Mouse (Mus musculus) ES-CJ7 (cell line): ENCODE measurements around the gene Slit1.

Experiments
- DNase-seq: peaks from one replicate; pipeline ENCODE4 v3.0.0; 2011; ENCODE audit warnings: low read depth, low spot score

Gene Slit1

DNA sequence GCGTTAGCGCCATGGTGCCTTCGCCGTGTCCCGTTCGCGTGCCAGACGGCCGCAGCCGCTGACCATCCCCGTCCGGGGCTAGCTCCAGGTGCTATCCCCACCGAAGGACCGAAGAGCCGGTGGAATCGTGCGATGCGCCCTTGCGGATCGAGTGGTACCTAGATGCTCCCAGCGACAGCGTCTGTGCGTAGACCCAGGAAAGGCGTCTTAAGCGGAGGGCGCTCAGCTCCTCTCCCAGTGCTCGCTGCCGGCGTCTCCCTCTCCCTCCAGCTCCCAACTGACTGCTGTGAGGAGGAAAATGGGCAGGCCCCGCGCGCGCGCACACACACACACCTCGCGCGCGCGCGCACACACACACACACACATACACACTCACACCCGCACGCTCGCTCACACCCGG, at the start of gene Slit1:
Slit1 (minus strand) TSS at position 270 of the 400 bp plus-strand sequence.
- DNase-seq, result peak; percentile 28

DNA sequence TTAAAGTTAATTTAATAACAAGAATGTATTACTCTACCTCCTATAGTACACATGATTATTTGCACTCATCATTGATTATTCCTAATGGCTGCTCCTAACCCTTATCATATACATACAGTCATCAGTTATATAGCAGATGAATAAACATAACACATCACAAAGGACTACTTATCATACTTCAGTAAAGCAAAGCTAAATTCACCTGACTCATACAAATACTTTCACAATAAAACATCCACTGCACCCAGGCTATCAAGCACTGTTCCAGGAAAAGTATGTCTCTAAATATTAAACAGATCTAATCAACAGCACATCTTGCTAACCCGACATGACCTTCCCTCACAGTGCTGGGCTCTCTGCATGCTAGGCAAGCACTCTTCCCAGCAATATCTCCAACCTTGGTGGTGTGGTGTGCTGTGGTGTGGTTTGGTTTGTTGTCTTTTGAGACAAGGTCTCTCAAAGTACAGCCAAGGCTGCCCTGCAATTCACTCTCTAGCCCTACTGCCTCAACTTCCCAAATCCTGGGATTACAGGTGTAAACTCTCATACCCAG, 49.5 kb upstream of the Slit1 start:
- DNase-seq, result no peak

DNA sequence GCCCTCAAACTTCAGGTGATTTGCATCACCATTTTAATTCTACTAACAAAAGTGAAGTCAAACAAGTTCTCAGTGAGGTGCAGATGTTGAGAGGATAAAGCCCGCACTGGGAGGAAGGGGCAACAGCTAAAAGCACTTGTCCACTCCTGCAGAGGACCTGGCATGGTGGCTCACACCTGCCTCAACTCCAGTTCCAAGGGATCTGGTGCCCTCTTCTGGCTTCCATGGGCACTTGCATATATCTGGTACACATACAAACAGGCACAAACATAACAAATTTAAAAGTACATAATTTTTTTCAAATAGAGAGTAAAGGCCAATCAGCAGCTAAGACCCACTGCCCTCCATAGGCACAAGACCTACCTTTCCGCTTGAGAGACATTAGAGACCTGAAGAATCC, 47.9 kb upstream of the Slit1 start:
- peak; percentile 24 for DNase-seq

DNA sequence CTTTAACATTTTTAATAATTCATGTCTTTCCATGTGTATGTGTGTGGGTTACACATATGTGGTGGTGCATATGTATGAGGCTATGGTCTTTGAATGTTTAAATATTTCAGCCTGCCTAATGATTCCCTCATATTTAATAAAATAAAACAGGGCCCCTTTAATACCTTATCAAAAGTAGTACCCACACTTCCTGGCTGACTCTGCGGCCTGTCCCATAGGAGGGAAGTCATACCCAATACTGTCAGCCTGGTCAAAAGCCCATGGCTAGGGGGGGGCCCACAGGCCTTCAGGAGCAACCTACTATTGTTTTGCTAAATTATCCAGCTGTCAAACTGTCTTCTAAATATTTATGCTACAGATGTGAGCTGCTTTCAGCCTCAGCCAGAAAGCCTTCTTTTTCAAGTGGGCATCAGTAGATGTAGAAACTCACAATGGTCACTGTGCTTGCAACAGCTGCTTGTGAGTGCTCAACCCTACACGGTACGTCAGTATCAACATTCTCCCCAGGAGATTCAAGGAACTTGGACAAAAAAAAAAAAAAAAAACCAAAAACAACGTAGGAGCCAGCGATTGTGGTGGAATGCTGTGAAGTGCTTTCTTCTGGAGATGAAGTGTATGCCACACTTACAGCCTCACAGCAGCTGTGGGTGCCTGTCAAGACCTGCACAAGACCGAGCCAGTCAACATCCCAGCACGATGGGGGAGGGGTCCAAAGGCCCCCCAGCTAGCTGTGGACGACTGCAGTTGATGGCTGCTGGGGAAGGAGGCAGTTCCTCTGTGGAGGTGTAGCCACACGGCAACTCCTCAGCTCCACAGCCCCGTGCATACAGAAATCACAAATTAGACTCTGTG, 45.9 kb upstream of the Slit1 start:
- no peak for DNase-seq

DNA sequence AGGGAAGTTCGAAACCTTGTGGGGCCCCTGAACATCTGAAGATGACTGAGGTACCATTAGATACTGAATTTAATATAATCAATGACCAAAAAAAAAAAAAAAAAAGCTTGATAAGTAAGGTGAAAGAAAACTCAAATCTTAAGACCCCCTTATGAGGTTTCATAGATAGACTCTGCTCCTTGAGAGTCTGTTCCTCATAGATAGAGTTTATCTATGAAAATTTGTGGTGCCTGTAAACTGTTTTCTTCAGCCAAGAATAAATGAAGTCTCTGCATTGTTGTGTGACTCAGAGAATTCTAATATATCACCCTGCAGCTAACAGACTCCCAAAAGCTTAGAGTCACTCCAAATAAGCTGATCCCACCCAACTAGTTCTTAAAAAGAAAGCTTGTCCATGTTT, 43.4 kb upstream of the Slit1 start:
- DNase-seq, result no peak

DNA sequence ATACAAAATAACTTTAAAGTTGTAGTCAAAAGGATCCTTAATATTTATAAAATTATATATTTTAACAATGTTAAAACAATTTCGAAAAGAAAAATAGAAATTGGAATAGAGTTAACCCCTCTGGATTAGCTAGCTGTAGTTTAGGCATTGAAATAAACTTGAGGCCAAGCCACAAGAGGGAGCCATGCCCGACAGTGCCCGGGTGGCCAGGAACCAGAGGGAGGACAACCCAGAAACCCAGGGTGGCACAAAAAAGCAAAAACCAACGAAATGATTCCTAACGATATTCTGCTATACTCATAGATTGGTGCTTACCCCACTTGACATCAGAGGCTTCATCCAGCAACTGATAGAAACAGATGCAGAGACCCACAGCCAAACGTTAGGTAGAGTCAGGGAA, 34.0 kb upstream of the Slit1 start:
- DNase-seq, result no peak

DNA sequence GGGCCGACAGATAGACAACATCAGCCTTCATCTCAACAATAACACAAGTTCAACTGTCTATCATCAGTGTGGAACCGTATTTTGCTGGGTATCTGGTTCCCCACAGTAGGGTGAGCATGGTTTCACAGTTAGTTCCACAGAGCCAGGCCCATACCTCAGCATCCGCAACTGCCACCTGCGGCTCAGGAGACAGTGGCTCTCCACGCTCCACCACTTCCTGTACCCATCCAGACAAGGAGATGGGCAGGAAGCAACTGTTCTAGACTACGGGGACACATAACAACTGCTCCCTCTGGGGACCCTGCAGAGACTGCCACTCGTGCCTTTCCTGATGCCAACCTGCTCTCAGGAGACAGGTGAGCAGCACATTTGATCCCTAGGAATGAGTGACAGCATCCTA, 25.2 kb upstream of the Slit1 start:
- no peak for DNase-seq

DNA sequence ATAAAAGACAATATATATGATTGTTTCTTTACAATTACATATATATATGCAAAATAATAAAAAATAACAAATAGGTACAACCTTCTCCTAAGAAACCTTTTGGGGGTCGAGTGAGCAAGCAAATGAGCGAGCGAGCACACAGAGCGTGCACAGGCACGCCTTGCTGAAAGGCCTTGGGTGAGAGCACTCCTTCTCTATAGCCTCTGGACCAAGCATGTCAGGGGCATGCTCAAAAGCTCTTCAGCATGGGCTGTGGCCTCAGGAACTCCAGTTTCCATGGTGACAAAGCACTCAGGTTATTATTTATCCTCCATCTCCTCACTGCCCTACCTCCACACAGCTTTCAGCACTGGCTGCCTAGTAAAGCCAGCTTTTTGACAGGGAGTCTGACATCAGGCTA, 23.2 kb upstream of the Slit1 start:
- DNase-seq, result peak; percentile 44

DNA sequence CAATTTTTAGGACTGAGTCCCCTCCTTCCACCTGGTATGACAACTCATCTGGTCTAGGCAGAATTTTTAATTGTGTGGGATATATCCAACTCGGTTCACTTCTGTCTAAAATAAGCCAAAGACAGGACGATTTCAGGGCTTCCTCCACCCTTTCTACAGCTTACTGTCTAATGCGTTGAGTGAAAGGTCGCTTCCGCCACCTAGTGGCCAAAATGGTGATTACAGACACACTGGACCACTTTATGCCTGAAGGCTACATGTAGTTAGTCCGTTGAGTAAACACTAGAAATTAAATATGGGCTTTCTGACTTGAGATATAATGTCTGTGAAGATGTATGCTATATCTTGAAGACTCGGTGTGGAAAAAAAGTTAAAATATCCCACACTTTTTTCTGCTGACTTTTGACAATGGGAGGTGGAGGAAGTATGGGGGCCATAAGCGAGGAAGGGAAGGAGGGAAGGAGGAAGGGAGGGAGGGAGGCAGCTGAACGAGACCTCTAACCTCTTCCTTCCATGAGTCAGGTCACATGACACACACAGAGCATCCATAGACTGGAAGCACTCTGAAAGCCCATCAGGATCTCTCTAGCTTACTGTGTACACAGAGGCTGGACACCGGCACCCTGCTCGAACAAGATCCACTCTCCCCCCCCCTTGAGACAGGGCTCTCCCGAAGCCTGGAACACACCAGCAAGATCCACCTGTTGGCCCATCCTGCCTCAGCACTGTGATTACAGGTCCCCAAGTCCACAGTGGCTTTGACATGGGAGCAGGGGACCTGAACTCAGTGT, 20.6 kb upstream of the Slit1 start:
- peak; percentile 82 for DNase-seq

DNA sequence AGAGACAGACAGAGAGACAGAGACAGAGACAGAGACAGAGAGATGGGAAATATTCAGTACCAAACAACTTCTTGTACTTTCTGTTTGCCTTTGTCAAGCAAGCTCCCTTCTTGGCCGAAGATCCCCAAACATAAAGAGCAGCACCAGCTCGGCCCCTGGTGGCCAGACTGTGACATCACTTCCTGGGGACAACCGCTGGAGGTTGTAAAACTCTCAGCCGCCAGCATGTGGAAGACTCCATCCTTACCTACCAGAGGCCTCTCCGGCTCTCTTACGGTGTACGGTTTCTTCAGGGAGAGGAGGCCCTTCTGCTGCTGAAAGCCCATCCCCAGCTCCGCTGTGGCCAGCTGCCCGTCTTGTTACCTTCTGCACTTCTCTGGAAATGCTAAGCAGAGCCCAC, 18.1 kb upstream of the Slit1 start:
- DNase-seq, result peak; percentile 74

DNA sequence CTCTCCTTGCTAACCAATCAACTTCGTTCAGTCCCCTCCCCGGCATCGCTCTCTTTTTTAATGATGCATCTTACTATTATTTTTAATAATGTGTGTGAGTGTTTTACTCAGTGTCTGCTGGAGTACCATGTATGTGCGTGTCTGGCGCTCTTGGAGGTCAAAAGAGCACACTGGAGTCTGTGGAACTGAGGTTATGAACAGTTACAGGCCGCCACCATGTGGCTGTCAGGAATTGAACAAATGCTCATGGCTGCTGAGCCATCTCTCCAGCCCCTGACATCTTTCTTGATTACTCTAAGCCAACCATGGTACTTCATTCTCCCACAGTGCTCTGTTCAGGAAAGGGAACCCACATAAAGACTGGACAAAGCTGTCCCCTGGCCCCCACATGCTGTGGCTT, 16.3 kb upstream of the Slit1 start:
- DNase-seq, result no peak

DNA sequence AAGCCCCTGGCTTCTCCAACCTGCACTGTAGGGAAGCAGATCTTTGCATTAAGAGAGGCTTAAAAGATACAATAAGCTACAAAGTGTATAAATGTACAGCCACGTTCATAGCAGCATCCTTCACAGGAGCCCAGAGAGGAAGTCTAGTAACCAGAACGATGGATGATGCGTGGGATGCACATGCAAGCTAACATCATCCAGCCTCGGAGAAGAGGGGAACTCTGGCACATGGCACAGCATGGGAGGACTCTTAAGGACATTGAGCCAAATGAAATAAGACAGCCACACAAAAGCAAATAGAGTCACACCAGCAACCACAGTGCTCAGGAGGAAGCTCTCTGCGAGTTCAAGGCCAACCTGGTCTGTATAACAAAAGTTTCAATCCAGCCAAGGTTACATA, 15.8 kb upstream of the Slit1 start:
- DNase-seq, result no peak

DNA sequence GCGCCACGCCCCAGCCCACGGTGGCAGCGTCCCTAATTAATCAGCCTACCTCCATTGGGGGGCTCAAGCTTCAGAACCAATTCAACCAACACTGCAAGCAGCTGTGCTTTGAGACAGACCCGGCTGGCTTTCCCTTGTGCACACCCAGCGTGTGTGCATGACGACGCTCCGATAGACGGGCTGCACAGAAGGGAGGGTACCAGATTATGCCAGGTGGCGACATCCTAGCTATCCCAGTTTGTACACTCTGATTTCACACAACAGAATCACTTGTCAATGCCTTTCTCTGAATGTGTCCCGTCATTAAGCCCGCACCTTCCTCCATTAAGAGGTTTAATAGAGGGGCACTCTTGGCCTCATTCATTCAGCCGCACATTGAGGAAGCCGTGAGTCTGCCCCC, 11.3 kb upstream of the Slit1 start:
- DNase-seq, result no peak

DNA sequence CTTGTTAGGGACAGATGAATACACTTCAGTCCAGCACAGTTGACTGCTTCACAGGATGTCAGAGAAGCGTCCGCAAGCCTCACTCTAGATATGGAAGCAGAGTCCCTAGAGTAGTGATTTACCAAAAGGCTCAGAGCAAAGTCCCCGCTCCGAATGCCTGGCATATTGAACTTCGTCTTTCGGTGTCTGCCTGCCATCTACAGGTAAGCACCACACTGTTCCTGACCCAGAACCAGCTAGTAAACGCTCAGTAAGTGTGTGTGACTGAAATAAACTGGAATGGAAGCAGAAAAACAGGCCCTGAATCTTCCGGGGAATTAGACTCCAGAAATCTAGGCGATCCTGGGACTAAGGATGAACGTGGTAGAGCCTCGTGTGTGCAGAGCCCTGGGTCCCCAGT, 8.4 kb upstream of the Slit1 start:
- no peak for DNase-seq

DNA sequence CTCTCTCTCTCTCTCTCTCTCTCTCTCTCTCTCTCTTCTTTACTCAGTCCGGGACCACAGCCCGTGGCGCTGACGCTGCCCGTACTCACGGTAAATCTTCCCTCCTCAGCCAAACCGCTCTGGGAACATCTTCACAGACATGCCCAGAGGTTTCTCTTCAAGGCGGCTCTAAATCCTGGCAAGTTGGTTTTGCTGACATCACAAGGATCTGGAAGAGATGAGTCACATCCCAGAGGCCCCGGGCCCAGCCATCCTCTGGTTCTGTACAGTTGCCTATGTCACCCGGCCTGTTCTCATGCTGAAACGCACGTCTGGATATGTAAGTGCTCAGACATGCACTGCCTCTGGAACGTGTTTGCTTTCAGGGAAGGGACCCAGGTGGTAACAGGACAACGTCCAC, 4.0 kb upstream of the Slit1 start:
- DNase-seq, result no peak

DNA sequence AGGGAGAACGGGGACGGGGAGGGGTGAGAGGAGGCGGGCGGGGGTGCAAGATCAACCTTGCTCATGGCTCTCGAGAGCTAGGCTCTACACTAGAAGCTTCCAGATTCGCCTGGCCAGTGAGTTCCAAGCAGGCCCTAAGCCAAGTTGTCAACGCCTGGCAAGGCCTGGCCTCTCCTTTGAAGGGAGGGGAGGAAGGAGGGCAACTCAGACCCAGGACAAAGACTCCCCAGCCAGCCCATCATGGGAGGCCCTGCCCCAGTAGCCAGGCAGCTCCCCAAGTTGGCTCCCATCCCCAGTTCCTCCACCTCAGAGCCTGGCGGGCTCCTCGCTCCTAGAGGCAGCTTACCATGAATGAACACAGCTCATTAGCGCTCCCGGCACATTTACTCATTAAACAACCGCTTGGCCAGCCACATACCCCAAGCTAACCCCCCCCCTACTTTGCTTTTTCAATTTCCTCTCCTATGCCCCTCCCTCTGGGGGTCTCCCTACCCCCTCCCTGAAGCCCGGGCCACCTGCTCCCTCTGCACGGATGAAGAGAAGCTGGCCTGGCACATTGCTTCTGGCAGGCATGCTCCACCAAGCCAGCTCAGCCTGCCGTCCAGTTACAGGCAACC, 2.6 kb upstream of the Slit1 start:
- DNase-seq, result no peak

DNA sequence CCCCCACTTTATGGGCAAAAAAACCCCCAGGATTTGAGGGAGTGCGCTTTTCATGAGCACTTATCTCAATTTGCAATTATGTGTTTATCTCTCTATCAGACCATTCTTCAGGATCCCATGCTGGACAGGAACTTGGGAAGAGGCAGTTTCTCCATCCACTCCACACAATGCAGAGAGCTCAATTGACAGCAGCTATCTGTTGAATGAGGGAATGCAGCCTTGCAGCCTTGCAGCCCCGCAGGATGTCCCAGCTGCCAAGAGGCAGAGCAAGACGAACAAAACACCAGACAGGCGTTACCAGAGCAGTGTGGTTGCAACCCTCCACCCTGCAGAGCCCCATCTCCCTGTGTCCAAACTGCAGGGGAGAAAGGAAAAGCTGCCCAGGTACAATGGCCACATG, 4.6 kb downstream of the Slit1 start:
- no peak for DNase-seq

DNA sequence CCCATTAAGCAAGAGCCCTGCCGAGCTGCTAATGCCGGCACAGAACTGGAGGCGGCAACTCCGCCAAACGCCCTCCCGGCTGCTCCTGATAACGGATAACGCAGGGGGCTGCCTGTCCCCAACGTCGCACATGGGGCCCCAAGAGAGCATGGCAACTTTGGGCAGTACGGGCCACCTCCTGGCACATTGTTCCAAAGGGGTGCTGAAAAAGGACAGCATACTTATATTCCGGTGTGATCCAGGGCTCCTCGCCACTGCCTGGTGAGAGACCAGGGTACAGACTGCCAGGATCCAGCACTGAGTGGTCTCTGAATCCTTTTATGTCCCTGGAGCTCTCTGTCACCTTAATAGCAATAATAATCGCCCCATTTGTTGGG, 5.0 kb downstream of the Slit1 start:
- no peak for DNase-seq

DNA sequence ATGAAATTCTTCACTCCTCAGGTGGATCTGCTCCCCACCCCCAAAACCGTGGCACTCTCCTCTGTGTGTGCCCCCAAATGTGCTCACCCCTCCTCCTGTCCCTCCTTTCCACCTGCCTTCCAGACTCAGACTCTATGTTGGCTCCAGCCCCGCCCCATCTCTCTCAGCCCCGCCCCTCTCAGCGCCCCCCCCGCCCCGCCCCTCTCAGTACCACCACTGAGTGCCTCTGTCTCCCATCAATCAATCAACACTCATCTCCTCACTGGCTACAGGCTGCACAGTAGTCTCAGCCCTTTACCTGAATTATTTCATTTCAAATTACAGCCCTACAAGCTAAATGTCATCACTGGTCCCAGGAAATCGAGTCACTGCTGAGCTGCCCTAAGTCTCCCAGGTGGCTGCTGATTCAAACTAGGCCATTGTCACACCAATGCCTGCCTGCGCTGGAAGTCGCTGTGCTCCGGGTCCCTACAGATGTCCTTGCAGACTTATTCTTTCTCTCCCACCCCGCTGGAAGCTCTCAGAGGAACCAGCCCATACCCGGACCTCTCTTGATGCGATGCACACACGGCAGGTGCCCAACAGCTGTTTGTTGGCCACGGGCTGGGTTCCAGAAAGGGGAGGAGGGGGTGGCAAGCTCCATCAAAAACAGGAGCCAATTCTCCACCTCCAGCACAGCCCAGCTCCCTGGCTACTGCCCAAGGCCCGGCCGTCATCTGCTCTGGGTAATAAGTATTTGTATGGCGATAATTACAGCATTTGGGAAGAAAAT, 5.6 kb downstream of the Slit1 start:
- no peak for DNase-seq

DNA sequence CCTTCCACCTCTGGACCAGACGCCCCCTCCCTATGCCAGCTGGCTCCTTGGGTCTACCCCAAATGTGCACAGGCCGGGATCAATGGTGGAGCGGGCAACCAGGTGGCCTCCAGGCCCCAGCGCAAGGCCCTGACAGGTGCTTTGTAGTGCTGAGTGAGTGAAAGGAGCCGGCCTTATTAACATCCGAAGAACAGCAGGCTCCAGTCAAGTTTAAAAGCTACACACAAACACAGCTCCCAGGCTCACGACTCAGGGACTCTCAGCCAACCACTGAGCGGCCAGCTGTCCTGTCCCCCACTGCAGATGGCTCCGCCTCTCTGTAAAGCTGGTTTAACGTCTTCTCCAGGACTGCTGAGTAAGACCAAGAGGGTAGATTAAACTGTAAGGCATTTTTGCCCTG, 8.8 kb downstream of the Slit1 start:
- DNase-seq, result no peak

DNA sequence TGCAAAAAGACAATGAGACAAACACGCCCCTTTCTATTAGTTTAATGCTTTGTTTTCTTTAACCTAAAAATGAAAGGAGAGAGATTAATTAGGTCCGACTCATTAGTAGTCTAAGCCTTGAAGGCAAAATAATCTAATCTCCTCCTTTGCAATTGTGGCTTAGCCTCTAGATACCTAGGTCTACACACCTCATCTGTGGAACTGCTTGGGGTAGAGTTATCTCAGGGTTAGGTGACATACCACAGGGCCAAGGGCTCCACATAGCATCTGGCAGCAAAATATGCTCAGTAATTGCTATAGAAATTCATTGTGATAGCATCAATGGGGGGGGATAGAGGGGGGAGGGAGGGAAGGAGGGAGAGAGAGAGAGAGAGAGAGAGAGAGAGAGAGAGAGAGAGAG, 18.0 kb downstream of the Slit1 start:
- no peak for DNase-seq
